Mouse (Mus musculus): ENCODE results near the gene Adam15.
A peak's percentile ranks its signal among the peaks of the same experiment; 100 is the strongest.

GRCm38 (mm10) chr3:89339416-89339815 lies 10.4 kb downstream of the Adam15 start:
- TF ChIP-seq CTCF (IDR thresholded peaks at IDR 0.05; ENCODE audit: borderline replicate concordance, extremely low read depth, insufficient read depth, insufficient read length) (peak; percentile 88), POLR2A (IDR thresholded peaks at IDR 0.05; ENCODE audit: borderline replicate concordance, extremely low read depth, insufficient read depth, insufficient read length, poor library complexity, severe bottlenecking) (no peak)

All from brain, embryonic 14.5 days (tissue).